Mouse (Mus musculus): Measurements from ENCODE around the gene Ttc21b. TPM values are rescaled to one million over a fixed set of nuclear protein-coding genes. Genes with fewer than 3 reads are reported as not detected.

The Ttc21b gene
- 10.1 and 20.1 TPM in 2 replicates for polyA plus RNA-seq (2014; fragmentation: Nextera tagmentation; extraction: Ambion mirVana)

DNA sequence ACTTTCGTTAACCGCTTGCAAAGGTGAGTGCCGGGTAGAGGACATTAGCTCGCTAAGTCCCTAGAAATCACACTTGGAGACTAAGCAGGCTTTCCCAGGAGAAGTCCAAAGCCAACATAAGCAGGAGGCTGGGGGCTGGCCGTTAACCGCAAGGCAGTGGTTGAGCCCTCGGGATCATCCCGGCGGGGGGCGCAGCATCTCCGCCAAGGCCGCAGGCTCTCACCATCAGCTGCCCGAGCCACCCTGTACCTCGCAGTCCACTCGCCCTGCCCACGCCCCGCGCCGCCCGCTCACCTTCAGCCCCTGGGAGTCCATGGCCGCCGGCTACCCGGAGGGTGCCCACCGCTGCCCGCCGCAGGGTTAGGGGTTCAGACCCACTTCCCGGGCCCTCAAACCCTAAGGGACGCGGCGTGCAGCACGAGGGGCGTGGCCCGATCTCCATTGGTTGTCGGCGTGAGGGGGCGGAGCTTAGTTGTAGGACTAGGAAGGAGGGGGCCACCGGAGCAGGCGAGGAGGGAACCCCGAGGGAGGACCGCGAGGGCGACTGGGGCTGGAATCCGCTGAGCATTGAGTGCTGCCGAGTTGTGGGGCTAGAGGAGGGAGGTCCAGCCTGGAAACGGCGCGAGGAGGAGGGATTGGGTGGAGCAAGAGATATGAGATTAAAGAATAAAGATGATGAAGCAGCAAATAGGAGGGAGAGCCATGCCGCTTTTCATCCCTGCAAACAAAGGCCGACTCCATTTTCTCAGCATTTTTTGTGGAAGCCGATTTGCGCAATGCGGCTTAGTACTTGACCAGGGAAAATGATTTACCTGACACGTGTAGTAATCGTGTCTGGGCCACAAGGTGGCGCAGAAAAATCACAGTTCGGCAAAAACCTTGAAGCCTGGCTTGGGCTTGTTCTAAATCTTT, at the start of gene Ttc21b:
Gene Ttc21b, minus strand, starts transcription at position 398 of the 912 bp plus-strand sequence.
- Histone ChIP-seq H3K36me3 (ENCODE audit: control insufficient read depth, insufficient read depth, low read length) (peaks cover 1% of the 10 kb centered on the region; the same call in 1 of the 2 replicates), H3K27ac (ENCODE audit: low read depth, low read length) (peak within 1 kb of the TSS; percentile 32; the same call in 1 of the 2 replicates), H3K9ac (ENCODE audit: low read depth, low read length) (peak within 1 kb of the TSS; percentile 71)

GRCm38 (mm10) chr2:66272551-66272950, 16.1 kb upstream of the Ttc21b start:
- H3K27me3 ChIP-seq (ENCODE audit: control insufficient read depth, insufficient read depth, low read length), result no peaks in the 10 kb centered on the region
- WGBS, result 30% methylated on average over 3 of the region's 3 CpGs
- ATAC-seq (ENCODE audit: low FRiP score, low TSS enrichment), result no peak

More for the DNA sequence above, at the start of gene Ttc21b:
- peak within 1 kb of the TSS; percentile 80 for H3K4me3 ChIP-seq (ENCODE audit: low read length)
- no peaks in the 10 kb centered on the region for H3K4me1 ChIP-seq (ENCODE audit: control insufficient read depth, insufficient read depth, low read length)
- peak; percentile 100 for ATAC-seq (ENCODE audit: low FRiP score, low TSS enrichment)
- no peaks in the 10 kb centered on the region for H3K27me3 ChIP-seq (ENCODE audit: control insufficient read depth, insufficient read depth, low read length)
- WGBS, result under 1% methylated on average over 56 of the region's 56 CpGs
- no peaks in the 10 kb centered on the region for H3K9me3 ChIP-seq (ENCODE audit: control insufficient read depth, low read length)
- peak within 1 kb of the TSS; percentile 61 for H3K4me2 ChIP-seq (replicated peaks; ENCODE audit: low read depth, low read length)

DNA sequence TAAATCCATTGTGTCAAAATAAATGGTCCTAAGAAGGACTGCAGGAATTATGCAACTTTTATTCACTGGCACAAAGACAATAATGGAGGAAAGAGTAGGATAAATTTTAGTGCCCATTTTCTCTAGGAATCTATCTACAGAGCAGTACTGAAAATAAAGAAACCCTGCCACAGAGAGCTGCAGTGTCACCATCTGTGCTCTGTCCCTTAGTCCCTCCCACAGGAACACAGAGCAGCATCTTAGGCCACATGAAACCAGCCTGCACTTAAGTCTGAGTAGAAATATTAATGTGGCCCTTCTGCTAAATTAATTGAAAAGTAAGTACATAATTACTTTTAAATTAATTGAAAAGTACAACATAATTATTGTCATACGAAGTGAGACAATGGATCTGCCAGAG, 12.4 kb downstream of the Ttc21b start:
- WGBS, result 77% methylated on average over 1 of the region's 1 CpGs
- H3K4me3 ChIP-seq (ENCODE audit: low read length), result no peak overlapping the region
- H3K27ac ChIP-seq (ENCODE audit: low read depth, low read length), result no peak overlapping the region
- H3K9me3 ChIP-seq (ENCODE audit: control insufficient read depth, low read length), result no peaks in the 10 kb centered on the region
- ATAC-seq (ENCODE audit: low FRiP score, low TSS enrichment), result no peak
- H3K9ac ChIP-seq (ENCODE audit: low read depth, low read length), result no peak overlapping the region
- H3K27me3 ChIP-seq (ENCODE audit: control insufficient read depth, insufficient read depth, low read length), result no peaks in the 10 kb centered on the region
- H3K4me1 ChIP-seq (ENCODE audit: control insufficient read depth, insufficient read depth, low read length), result no peaks in the 10 kb centered on the region
- H3K36me3 ChIP-seq (ENCODE audit: control insufficient read depth, insufficient read depth, low read length), result peaks cover 28% of the 10 kb centered on the region; the same call in 1 of the 2 replicates
- H3K4me2 ChIP-seq (replicated peaks; ENCODE audit: low read depth, low read length), result no peak overlapping the region

More at GRCm38 (mm10) chr2:66272551-66272950, 16.1 kb upstream of the Ttc21b start:
- no peak overlapping the region for H3K9ac ChIP-seq (ENCODE audit: low read depth, low read length)
- no peak overlapping the region for H3K4me3 ChIP-seq (ENCODE audit: low read length)
- H3K4me1 ChIP-seq (ENCODE audit: control insufficient read depth, insufficient read depth, low read length), result no peaks in the 10 kb centered on the region
- H3K27ac ChIP-seq (ENCODE audit: low read depth, low read length), result no peak overlapping the region
- H3K36me3 ChIP-seq (ENCODE audit: control insufficient read depth, insufficient read depth, low read length), result no peaks in the 10 kb centered on the region
- no peak overlapping the region for H3K4me2 ChIP-seq (replicated peaks; ENCODE audit: low read depth, low read length)
- no peaks in the 10 kb centered on the region for H3K9me3 ChIP-seq (ENCODE audit: control insufficient read depth, low read length)

DNA sequence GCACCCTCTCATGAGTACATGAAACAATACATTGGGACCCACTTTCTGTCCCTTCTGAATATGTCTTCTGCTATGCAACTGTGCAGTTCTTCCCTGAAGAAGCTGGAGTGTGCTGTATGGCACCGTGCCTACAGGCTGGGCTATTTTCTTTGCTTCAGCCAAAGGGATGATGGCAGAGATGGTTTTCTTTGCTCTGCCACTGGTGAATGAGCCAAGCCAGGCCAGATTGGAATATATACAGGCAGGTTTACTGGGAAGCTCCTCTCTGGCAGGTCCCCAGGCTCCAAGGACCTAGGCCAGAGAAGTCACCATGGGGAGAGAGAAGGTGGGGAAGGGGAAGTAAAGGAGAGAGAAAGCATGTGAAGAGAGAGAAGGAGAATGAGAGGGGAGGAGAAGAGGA, 16.1 kb downstream of the Ttc21b start:
- Histone ChIP-seq H3K9ac (ENCODE audit: low read depth, low read length) (no peak overlapping the region), H3K27me3 (ENCODE audit: control insufficient read depth, insufficient read depth, low read length) (no peaks in the 10 kb centered on the region), H3K4me2 (replicated peaks; ENCODE audit: low read depth, low read length) (no peak overlapping the region), H3K27ac (ENCODE audit: low read depth, low read length) (no peak overlapping the region), H3K4me1 (ENCODE audit: control insufficient read depth, insufficient read depth, low read length) (no peaks in the 10 kb centered on the region), H3K36me3 (ENCODE audit: control insufficient read depth, insufficient read depth, low read length) (peaks cover 15% of the 10 kb centered on the region), H3K4me3 (ENCODE audit: low read length) (no peak overlapping the region), H3K9me3 (ENCODE audit: control insufficient read depth, low read length) (no peaks in the 10 kb centered on the region)
- WGBS, result 100% methylated on average over 1 of the region's 1 CpGs
- no peak for ATAC-seq (ENCODE audit: low FRiP score, low TSS enrichment)

DNA sequence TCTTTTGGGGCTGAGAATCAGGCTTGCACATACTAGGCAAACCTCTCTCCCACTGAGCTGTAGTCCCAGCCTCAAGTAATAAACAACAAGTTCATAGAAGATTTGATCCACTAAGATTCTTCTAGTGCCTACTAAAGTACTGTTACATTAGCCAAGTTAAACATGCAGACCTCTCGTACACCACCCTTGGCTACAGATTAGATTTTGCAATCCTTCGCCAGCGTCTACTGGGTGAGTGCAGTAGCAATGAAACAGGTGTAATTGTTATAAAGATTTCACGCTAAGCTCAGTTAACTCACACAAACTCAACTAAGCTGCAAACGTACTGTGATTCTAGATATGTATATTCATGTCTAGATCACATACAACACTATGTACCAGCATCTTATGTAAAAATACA, 17.5 kb downstream of the Ttc21b start:
- Histone ChIP-seq H3K36me3 (ENCODE audit: control insufficient read depth, insufficient read depth, low read length) (peaks cover 19% of the 10 kb centered on the region), H3K27me3 (ENCODE audit: control insufficient read depth, insufficient read depth, low read length) (no peaks in the 10 kb centered on the region), H3K4me2 (replicated peaks; ENCODE audit: low read depth, low read length) (no peak overlapping the region), H3K9ac (ENCODE audit: low read depth, low read length) (no peak overlapping the region), H3K4me3 (ENCODE audit: low read length) (no peak overlapping the region), H3K9me3 (ENCODE audit: control insufficient read depth, low read length) (no peaks in the 10 kb centered on the region), H3K4me1 (ENCODE audit: control insufficient read depth, insufficient read depth, low read length) (no peaks in the 10 kb centered on the region), H3K27ac (ENCODE audit: low read depth, low read length) (no peak overlapping the region)
- WGBS, result 93% methylated on average over 5 of the region's 5 CpGs
- no peak for ATAC-seq (ENCODE audit: low FRiP score, low TSS enrichment)

- Histone ChIP-seq H3K4me2 (replicated peaks; ENCODE audit: low read depth, low read length) (no peak overlapping the region), H3K27me3 (ENCODE audit: control insufficient read depth, insufficient read depth, low read length) (no peaks in the 10 kb centered on the region), H3K36me3 (ENCODE audit: control insufficient read depth, insufficient read depth, low read length) (peaks cover 31% of the 10 kb centered on the region), H3K4me3 (ENCODE audit: low read length) (no peak overlapping the region), H3K4me1 (ENCODE audit: control insufficient read depth, insufficient read depth, low read length) (no peaks in the 10 kb centered on the region), H3K9me3 (ENCODE audit: control insufficient read depth, low read length) (no peaks in the 10 kb centered on the region), H3K9ac (ENCODE audit: low read depth, low read length) (no peak overlapping the region), H3K27ac (ENCODE audit: low read depth, low read length) (no peak overlapping the region)
- no peak for ATAC-seq (ENCODE audit: low FRiP score, low TSS enrichment)
- WGBS, result 67% methylated on average over 7 of the region's 7 CpGs
Measured at GRCm38 (mm10) chr2:66220954-66221353, 35.5 kb downstream of the Ttc21b start.

GRCm38 (mm10) chr2:66209875-66210274, 46.5 kb downstream of the Ttc21b start:
- no peak overlapping the region for H3K9ac ChIP-seq (ENCODE audit: low read depth, low read length)

DNA sequence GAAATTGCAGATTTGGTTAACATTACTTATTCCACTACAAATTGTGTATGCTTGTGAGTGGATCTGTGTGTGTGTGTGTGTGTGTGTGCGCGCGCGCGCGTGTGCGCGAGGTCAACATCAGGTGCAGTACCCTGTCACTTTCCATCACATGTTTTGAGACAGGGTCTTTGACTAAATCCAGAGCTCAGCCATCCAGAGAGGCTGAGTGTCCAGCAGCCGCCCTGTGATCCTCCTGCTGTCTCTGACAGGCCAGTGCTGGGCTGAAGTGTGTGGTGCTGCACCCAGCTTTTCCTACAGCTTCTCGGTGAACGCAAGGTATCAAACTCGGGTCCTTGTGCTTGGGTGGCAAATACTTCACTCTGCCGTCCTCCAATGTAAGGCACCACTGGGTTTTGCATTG, 47.1 kb downstream of the Ttc21b start:
- H3K36me3 ChIP-seq (ENCODE audit: control insufficient read depth, insufficient read depth, low read length), result peaks cover 35% of the 10 kb centered on the region
- no peaks in the 10 kb centered on the region for H3K9me3 ChIP-seq (ENCODE audit: control insufficient read depth, low read length)
- ATAC-seq (ENCODE audit: low FRiP score, low TSS enrichment), result no peak
- no peak overlapping the region for H3K4me3 ChIP-seq (ENCODE audit: low read length)
- no peak overlapping the region for H3K27ac ChIP-seq (ENCODE audit: low read depth, low read length)
- no peaks in the 10 kb centered on the region for H3K4me1 ChIP-seq (ENCODE audit: control insufficient read depth, insufficient read depth, low read length)
- H3K9ac ChIP-seq (ENCODE audit: low read depth, low read length), result no peak overlapping the region
- H3K27me3 ChIP-seq (ENCODE audit: control insufficient read depth, insufficient read depth, low read length), result no peaks in the 10 kb centered on the region
- H3K4me2 ChIP-seq (replicated peaks; ENCODE audit: low read depth, low read length), result no peak overlapping the region
- 96% methylated on average over 13 of the region's 13 CpGs for WGBS

More at GRCm38 (mm10) chr2:66209875-66210274, 46.5 kb downstream of the Ttc21b start:
- no peak overlapping the region for H3K4me2 ChIP-seq (replicated peaks; ENCODE audit: low read depth, low read length)
- no peaks in the 10 kb centered on the region for H3K27me3 ChIP-seq (ENCODE audit: control insufficient read depth, insufficient read depth, low read length)
- 82% methylated on average over 10 of the region's 10 CpGs for WGBS
- peaks cover 37% of the 10 kb centered on the region for H3K36me3 ChIP-seq (ENCODE audit: control insufficient read depth, insufficient read depth, low read length)
- H3K27ac ChIP-seq (ENCODE audit: low read depth, low read length), result no peak overlapping the region
- H3K4me1 ChIP-seq (ENCODE audit: control insufficient read depth, insufficient read depth, low read length), result no peaks in the 10 kb centered on the region
- no peak overlapping the region for H3K4me3 ChIP-seq (ENCODE audit: low read length)
- no peak for ATAC-seq (ENCODE audit: low FRiP score, low TSS enrichment)
- H3K9me3 ChIP-seq (ENCODE audit: control insufficient read depth, low read length), result no peaks in the 10 kb centered on the region

DNA sequence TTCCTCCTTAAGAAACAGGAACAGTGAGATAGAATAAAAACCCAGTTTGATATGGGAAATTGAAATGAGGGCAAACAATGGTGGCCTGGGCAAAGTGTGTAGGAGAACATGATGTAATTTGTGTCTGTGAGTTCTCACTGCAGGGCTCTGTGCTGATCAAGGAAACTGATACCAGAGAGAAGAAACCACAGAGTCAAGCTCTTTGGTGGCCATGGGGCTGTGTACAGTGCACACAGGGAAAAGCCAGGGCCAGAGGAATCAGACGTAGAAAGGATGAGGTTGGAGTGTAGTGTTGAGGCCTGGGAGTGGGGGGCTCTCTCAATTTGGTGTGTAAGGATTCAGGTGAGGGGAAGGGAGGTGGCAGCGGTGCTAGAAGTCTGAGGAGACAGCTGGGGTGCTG, 49.6 kb downstream of the Ttc21b start:
- no peaks in the 10 kb centered on the region for H3K9me3 ChIP-seq (ENCODE audit: control insufficient read depth, low read length)
- peaks cover 37% of the 10 kb centered on the region for H3K36me3 ChIP-seq (ENCODE audit: control insufficient read depth, insufficient read depth, low read length)
- H3K4me1 ChIP-seq (ENCODE audit: control insufficient read depth, insufficient read depth, low read length), result no peaks in the 10 kb centered on the region
- no peak overlapping the region for H3K27ac ChIP-seq (ENCODE audit: low read depth, low read length)
- H3K27me3 ChIP-seq (ENCODE audit: control insufficient read depth, insufficient read depth, low read length), result no peaks in the 10 kb centered on the region
- no peak overlapping the region for H3K4me3 ChIP-seq (ENCODE audit: low read length)
- H3K9ac ChIP-seq (ENCODE audit: low read depth, low read length), result no peak overlapping the region
- ATAC-seq (ENCODE audit: low FRiP score, low TSS enrichment), result no peak
- WGBS, result 95% methylated on average over 2 of the region's 2 CpGs
- no peak overlapping the region for H3K4me2 ChIP-seq (replicated peaks; ENCODE audit: low read depth, low read length)
